Mouse (Mus musculus) C2C12 (cell line): Measurements from ENCODE around the gene Gm8994.

Experiments used
- MYOD1 ChIP-seq: IDR thresholded peaks from one replicate; pipeline ENCODE4 v1.6.1; 2011; ENCODE audit warnings: low read depth; ENCODE audit not compliant: control insufficient read depth, insufficient read length
- MYOG ChIP-seq: IDR thresholded peaks from one replicate; pipeline ENCODE4 v1.6.1; 2011; ENCODE audit not compliant: control insufficient read depth, insufficient read length; ENCODE audit errors: extremely low read depth

DNA sequence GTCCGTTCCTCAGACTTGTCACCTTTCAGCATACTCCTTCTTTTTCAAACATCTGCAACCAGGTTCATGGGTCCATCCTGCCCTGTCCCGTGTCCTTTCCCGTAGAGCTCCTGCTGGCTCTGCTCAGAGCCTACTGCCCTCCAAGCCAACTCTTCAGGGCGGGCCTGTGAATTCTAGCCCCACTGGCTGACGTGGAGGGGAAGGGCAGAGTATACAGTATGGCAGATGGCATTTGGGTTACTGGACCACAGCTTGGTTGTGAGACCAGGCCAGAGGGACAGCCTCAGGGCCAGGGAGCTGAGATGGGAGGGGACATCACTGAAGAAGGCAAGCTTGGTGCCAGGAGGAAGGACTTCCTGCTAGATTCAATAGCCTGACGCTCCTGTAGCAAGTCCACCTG lies 17.7 kb downstream of the Gm8994 start:
- TF ChIP-seq MYOD1: no peak
- TF ChIP-seq MYOG: no peak
